Mouse (Mus musculus): ENCODE results near the gene Copg2.

- no peak for TF ChIP-seq CTCF (IDR thresholded peaks at IDR 0.05; ENCODE audit: low read depth)
- no peak for TF ChIP-seq EP300 (IDR thresholded peaks at IDR 0.05; ENCODE audit: low read depth)
Observed at GRCm38 (mm10) chr6:30736372-30736762, 160.2 kb downstream of the Copg2 start.
